Mouse (Mus musculus) kidney, postnatal 36 days (tissue): ENCODE measurements around the gene Txndc11.
"Not testable (repeated sequence)": the region's sequence is repeated elsewhere in the genome, so short reads cannot be mapped to it uniquely, and the experiment has no call there.

Source experiments
- DNase-seq, 2 experiments: peaks; one replicate each; pipeline ENCODE4 v3.0.0; 2021 to 2022; ENCODE audit warnings: mixed read lengths in 2 of 2

Txndc11 gene

DNA sequence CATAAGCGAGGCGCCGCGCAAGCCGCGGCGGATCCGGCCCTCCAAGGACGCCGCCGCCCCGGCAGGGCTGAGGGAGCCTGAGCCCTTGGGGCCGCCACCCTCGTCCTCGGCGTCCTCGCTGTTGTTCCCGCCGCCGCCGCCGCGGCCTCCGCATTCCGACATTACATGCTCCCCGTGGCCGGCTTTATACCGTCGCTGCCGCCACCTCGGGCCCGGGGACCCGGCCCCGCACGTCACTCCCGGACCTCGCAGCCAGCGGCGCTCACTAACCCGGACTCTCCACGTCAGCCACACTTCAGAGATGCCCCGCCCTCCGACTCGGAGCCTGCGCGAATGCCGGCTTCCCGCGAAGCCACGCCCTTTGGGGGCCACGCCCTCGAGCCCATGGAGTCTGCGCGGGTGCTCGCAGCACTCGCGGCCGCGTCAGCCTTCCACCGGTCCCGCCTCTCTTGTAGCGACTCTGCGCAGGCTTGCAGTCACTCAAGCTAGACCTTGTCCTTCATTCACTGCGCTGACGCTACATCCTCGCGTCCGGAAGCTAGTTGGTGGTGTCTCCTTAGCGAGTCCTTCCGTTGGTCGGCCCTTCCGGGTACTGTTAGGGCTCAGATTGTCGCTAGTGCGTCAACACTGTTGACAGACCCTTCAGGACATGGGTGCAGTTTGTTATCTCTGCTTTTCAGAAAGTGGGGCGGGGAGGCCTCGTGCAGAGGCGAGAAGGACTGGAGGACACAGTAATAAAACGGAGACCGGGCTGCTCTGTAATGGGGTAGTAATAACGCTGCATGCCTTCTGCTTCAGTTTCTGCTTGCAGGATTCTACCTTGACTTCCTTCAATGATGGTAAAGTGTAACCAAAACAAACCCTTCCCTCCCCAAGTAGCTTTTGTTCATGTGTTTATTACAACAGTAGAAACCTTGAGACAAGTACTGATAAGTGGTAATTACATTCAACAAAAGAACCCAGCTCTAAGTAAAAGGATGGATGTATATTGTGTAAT lies at the start of gene Txndc11:
Gene Txndc11 (minus strand): TSS at position 303 of the 997 bp plus-strand sequence.
- DNase-seq, result peak; percentile 99 to 100

DNA sequence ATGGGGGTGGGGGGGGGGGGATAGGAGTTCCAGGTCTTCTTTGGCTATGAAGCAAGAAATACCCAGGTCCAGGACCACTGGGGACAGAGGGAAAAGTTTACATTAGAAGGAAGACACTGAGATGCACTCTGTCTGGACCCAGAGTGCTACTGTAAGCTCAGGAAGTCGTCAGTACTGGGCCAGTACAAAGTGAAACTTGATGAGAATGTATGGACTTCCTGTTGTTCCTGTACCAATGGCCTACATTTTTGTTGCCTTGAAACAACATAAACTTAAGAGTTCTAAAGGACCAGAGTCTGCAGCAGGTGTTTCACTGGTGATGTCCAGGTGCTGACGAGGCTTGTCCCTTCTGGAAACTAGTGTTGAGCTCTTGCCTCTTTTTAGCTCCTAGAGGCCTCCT lies 43.0 kb upstream of the Txndc11 start:
- DNase-seq, result no peak

DNA sequence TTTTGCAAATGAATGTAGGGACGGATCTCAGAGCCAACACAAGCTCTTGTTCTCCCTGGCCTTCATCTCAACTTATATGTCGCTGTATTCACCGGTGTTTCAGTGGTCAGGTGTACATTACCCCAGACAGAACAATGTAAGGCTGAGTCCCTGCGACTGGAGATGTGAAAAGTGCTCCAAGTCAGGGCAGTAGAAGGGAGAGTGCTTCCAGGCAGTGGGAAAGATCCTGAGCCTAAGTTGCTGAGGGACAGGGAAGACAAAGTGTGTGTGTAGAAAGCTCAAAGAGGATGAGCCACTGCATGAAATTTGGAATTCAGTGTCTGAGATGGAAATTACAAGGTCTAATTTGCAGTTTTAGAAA lies 42.4 kb upstream of the Txndc11 start:
- no peak for DNase-seq

DNA sequence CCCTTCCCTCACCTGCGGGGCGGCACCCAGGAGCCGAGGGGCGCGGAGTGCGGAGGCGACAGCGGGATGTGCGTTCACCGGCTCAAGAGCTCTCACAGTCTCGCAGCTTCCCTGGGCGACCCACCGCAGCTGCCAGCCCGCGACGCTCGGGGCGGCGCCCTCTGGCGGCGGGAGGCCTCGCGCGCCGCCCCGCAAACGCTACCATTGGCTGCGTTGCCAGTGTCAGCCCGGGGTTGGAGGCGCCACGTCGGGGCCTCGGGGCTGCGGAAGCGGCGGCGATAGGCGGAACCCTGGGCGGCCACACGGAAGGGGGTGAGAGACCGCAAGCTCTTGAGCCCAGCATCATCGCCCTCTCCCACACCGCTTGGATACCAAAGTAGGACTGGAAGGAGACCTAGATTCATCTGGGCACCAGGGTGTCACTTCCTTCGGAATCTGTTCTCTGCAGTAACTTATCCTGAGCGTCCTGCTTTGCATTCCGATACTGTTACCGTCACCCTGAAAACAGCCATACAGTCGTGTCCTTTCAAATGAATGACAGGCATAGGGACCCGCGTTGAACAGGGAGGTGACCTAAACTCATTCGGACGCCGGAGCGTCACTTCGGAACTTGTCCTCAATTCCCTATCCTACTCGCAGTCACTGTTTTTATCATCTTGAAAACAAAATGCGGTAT lies 41.9 kb upstream of the Txndc11 start, which contains the start of gene Zc3h7a:
Gene Zc3h7a (minus strand): TSS at position 186 of the 676 bp plus-strand sequence.
- DNase-seq, result peak; percentile 89 to 94

DNA sequence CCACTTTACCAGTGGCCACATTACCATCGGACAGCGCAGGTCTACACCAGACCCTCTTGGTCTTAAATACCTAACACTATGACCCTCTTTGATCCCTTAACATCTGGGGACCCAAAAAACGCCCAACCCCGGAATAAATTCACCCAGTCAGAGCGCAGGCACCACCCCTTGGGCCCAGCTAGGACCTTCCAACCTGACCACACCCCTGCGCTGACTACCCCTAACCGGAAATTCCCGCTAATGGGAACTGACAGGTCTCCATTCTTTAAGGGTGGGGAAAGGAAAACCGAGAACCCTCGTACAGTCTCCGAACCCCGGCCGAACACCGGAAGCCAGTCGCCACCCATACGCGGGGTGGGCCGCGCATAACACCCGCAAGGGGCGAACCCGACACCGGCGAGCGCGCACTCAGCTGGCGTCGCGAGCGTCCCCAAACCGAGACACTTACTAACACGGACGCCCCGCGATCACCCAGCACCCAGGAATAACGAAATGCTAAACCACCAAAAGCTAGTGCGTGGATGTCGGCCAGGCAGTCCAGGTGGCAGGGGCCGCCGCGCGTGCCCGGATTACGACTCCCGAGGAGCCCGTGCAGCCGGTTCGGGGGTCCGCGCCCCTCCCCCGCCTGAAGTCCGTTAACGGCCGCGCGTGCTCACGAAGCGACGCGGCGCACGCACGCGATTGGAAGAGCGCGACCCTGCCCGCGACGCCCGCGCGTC lies 41.2 kb upstream of the Txndc11 start:
- DNase-seq, result peak; percentile 75

DNA sequence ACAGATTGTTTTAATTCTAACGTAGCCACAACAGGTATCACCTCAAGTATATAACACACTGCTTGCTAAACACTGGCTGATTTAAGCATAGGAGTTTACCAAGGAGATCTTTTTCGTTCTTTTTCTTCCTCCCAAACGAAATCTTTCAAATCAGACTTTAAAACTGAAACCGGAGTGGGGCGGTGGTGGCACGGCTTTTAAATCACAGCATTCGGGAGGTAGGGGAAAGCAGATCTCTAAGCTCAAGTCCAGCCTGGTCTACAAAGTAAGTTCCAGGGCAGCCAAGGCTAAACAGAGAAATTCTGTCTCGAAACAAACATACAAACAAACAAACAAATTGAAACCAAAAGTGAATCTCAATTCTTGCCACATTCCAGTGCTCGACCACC lies 40.6 kb upstream of the Txndc11 start:
- DNase-seq, result no peak

DNA sequence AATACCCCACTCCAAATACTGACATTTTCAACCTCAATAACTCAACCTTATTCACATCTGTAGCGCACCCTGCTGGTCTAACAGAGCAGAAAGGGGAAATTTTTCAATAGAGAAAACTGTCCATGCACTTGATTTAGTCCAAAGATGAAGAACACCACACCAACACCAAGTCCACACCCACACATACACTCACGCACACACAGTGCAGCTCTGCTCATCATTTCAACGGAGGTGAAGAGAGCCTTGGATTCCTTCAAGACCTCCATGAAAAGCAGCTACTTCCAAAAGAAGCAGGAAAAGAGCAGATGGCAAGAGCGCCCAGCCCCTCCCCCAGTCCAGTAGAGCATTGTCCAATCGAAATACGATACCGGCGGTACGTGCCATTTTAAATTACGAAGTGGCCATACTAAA lies 40.2 kb upstream of the Txndc11 start:
- DNase-seq, result peak; percentile 44 to 75

DNA sequence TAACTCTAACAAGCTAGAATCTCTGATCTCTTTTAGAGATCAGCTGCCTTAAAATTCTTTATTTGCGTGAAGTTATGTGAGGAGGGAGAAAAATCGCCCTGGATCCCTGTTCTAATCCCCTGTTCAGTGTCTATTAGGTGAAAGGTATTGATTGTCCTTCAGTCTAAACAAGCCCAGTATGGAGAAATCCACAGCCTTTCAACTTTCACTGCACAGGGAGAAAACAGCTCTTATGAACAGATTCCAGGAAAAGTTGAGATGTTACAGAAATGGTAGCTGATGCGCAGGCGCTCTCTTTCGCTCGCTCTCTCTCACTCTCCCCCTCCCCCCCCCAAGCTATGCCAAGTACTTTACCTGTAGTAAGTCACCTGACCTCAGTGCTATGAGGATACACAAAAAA lies 37.2 kb upstream of the Txndc11 start:
- DNase-seq, result no peak

DNA sequence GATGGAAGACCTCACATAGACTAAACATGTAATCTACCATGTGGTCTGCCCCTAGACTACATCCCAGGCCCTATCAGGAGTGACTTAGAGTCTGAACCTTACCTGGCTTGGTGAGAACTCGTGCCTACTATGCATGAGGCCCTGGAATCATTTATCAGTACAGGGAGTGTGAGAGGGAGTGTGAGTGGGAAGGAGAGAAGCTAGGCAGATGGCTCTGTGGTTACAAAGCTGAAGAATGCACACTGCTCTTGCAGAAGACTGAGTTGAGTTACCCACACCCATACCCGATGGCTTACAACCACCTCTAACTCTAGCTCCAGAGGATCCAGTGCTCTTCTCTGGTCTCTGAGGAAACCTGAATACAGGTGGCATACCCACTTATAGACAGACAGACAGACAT lies 32.0 kb upstream of the Txndc11 start:
- no peak for DNase-seq

DNA sequence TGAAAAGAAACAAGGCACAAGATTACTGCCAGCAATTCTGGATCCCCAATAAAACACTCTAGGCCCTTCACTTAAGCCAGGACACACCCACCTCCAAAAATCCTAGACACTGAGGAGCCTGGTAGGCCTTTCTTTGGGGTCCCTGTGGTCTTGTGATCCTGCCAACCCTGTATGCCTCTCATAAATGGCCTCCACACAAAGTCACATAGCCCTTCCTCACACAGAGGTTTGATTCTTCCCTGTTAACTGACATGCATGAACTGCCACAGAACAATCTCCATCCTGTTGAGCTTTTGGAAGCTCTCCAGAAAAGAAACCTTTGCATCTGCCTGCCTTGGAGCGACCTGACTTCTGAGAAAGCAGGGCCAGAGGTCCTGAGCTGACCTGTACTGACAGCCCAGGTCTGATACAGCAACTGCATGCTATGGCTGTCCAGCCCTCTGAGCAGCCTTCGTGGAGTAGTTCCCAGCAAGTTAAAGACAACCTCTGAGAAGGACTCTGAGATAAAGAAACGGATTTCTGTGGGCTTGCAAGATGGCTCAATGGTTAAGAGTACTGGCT lies 30.3 kb upstream of the Txndc11 start:
- peak; percentile 44 to 49 for DNase-seq

DNA sequence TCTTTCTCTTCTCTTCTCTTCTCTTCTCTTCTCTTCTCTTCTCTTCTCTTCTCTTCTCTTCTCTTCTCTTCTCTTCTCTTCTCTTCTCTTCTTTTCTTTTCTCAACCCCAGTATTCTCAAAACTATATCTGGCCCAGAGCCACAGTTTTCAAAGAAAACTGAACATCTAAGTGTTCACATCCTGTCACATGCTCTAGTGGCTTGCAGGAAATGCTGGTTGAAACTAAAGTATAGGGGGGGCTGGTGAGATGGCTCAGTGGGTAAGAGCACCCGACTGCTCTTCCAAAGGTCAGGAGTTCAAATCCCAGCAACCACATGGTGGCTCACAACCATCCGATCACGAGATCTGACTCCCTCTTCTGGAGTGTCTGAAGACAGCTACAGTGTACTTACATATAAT lies 23.3 kb upstream of the Txndc11 start:
- DNase-seq, result not testable (repeated sequence)

DNA sequence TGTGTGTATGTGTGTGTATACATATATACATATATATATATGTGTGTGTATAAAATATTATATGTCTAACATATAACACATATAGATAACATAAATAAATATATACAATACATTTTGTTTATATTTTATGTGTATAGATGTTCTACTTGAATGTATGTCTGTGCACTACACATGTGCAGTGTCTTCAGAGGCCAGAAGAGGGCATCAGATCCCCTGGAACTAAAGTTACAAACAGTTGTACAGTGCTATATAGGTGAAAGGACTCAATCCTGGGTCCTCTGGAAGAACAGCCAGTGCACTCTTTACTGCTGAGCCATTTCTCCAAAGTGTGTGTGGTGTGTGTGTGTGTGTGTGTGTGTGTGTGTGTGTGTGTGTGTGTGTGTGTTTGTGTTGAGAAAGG lies 20.1 kb upstream of the Txndc11 start:
- DNase-seq, result peak in 1 of 2 experiments; percentile 20

DNA sequence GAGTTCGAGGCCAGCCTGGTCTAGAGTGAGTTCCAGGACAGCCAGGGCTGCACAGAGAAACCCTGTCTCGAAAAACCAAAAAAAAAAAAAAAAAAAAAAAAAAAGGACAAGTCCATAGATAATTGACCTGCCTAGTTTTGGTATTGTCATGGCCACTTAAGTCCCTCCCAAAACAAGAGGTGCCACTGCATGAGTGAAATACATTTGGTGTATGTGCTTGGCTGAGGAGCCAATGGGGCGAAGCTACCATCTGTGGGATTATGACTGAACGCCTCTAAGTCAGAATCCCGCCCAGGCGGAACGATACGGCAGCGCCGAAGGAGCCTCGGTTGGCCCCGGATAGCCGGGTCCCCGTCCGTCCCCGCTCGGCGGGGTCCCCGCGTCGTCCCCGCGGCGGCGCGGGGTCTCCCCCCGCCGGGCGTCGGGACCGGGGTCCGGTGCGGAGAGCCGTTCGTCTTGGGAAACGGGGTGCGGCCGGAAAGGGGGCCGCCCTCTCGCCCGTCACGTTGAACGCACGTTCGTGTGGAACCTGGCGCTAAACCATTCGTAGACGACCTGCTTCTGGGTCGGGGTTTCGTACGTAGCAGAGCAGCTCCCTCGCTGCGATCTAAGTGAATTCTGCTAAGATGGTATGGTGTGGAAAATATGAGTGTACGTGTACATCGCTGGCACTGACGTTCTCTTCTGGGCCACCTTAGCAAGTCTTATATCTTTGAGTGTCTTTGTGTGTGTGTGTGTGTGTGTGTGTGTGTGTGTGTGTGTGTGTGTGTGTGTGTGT lies 9.4 kb upstream of the Txndc11 start:
- peak; percentile 93 to 97 for DNase-seq

DNA sequence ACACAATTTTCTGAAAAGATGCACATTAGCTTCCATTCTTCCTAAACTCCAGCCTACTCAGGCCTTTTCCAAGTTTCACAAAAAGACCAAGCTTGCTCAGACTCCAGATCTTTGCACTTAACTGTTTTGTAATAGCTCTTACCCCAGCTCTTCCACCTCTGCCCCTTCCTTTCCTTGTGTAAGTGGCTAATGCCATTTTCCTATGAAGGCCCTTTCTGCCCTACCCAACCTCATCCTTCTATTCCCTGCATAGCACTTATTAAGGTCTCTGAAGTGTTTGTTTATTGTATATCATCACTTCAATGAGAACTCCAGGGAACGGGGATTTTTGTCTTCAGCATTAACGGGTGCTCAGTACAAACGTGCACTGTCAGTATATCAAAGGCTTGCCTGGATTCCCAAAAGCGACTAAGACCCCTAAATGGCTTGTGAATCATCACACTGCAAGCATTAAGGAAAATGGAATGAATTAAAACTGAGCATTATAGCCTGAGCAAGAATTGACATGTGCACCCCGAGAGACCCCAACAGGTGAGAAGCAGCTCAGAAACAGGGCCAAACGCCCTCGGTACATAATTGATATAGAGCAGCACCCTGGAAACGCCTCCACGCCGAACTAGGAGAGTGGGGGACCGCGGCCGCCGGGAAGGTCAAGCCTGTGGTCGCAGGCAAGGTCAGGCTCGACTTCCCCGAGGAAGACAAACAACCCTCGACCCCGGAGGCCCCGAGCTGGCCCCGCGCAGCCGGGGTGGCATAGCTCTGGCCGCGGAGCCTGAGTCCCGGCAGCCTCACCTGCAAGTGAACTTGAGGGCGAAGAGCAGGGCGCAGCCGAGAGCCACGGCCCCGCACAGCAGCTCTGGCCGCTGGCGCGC lies 738 bp downstream of the Txndc11 start:
- DNase-seq, result peak in 1 of 2 experiments; percentile 19

DNA sequence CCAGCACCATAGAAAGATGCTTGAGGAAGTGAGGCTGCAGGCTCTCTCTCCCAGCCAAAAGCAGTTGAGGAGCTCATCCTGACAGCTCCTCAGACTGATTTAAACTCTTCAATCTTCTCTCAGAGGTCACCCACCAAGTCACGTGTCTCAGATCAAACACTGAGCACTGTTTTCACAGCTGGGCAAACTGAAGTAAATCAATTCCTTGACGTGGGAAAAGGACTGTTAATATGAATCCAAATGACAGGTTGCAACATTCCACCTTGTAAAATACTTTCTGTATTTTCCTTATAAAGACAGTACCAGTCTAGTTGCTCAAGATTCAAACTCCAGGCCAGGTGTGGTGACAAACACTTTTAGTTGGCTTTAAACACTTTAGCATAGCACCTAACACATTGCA lies 1.6 kb downstream of the Txndc11 start:
- DNase-seq, result peak; percentile 13 to 20

DNA sequence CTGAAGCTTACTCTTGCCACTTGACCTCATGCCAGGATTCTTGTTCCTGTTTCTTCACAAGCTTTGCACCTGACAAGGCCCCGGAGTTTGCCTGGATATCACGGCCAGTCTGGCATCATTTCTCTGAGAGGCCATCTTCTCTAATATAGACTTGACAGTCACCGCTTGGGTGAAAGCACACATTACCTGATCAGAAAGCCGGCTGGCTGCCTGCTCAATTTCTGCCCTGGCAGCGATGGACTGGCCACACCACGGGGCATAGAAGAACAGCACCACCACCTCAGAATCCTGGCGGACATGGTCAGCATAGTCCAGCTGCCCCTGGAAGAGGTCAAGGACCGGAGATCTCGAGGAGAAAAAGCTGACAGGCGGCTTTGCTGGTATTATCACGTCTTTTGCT lies 6.1 kb downstream of the Txndc11 start:
- DNase-seq, result peak; percentile 46 to 61

DNA sequence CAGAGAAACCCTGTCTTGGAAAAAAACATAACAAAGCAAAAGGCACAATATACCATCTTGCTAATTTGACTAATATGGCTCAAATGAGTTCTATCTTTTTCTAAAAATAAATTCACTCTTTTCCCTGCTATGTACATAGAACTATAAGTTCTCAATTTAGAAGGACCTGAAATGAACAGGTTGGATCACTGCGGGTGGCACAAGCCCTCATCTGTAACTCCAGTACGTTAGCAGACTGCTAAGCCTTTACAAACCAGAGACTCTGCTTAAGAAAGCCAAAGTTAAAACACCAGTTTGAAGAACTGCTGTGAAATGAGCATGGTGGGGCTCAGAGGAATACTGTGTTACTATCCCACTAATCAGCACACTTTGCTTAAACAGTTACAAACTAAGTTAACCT lies 9.1 kb downstream of the Txndc11 start:
- no peak for DNase-seq

DNA sequence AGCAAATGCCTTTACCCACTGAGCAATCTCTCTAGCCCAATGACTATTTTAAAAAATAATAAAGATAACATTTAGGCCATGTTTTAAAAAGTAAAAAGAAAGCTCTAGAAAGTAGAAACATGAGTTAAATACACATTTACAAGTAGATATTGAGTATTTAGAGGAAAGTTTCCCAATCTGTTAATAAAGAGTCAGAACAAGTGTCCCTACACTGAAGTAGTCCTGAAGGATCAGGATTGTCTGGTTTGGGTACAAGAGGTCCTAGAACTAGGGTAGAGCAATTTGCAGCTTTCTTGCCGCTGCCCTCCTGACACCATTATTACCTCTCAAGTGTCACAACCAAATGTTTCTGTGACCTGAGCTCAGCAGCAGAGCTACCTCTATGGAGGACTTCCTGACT lies 10.3 kb downstream of the Txndc11 start:
- DNase-seq, result no peak

DNA sequence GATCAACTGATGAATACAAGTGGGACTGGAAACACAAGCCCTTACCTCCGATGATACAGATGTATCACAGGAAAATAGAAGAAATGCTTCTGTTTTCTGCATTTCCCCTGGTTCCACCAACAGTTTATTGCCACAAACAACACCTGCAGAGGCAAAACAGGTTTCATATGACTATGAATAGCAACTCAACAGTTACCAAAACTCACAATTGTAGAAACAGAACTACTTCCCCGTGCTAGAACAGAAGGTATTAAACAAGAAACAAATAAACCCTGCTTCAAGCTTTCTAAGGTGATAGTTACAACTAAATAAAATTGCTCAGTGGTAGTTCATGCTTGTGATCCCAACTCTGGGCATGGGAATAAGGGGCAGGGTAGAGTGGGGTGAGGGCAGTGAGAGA lies 11.8 kb downstream of the Txndc11 start:
- no peak for DNase-seq

DNA sequence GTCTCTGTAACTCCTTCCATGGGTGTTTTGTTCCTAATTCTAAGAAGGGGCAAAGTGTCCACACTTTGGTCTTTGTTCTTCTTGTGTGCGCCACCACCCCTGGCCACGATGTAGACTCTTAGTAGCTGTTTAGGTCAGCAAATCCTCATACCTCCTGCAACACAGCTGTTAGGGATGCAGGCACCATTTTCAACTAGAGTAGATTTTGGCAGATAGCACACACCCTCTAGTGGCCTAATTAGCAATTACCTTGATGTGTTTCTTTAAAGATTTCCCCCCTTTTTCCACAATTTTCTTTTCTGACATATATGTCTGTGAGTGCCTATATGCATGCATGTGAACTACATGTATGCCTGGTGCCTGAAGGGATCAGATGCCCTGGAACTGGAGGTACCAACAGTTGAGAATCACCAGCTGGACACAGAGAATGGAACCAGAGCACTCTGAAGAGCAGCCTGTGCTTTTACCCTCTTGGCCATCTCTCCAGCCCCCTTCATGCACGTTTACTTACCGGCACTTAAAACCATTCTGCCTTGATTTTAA lies 25.2 kb downstream of the Txndc11 start:
- peak in 1 of 2 experiments; percentile 9 for DNase-seq

DNA sequence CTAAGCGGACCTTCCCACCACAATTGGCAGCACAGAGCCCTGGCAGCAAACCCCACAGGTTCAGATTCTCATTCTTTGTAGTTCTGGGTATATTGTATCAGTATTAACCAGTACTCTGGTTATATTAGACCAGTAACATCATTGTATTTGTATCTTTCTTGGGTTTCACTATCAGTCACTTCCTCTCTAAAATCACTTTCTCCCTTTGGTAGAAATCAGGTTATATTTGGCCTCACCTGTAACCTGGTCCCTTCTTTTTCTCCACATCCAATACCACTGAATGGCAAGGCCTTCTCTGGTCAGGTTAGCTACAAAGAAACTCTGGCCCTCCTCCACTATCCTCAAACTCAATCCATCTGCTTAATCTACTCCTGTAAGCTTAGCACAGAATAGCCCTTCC lies 29.5 kb downstream of the Txndc11 start:
- no peak for DNase-seq
